33 mouse cellular contexts compared by ENCODE assay signal in the genomic region with DNA sequence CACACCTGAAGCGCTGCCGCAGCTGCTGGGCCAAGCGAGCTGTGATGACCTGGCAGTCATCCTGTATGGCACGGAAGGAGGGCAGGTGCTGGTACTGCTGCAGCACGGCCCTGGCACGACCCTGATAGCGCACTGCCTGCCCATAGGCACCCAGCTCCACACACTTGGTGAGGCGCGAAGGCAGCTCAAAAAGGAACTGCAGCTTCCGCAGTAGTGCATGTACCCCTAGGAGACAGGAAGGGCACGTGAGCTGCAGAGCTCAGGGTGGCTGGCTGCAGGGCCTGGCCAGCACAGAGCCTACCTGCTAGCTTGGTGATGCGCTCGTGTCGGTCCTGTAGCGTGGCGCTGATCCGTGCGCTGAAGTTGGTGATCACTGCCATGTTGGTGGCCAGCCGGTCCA. TPM values are rescaled to one million over a fixed set of nuclear protein-coding genes. Genes with fewer than 3 reads are reported as not detected.
DNase-seq lines count a peak whose midpoint lies in the region; ATAC-seq and TF ChIP-seq lines count a peak whose summit lies in the region.
"Had no signal": no experiment of that assay in that cellular context is flagged by ENCODE, and none has a peak within 500 bp of the region (broad histone marks: within the 10 kb centered on the region; RNA-seq: fewer than 3 reads in every experiment).

No protein-coding gene starts in this region.

- H3K4me3 ChIP-seq in kidney, embryonic 16.5 days (ENCODE audit: low read length) = no peak overlapping the region
- H3K4me3 ChIP-seq in spleen, adult 2 months (ENCODE audit: extremely low read depth, insufficient read depth, insufficient read length) = no peak overlapping the region; the same call in 1 of the 2 replicates
- peak overlapping the region; percentile 41 to 65 for H3K4me3 ChIP-seq in ES-E14 (ENCODE audit: insufficient read depth in 1 of 2, low read depth in 1 of 2, low read length in 2 of 2, poor library complexity in 1 of 2, severe bottlenecking in 1 of 2)
- H3K4me3 ChIP-seq: embryonic facial prominence, embryonic 15.5 days; forebrain, embryonic 13.5 days; hindbrain, embryonic 12.5 days; layer of hippocampus, adult 2 months; left cerebral cortex, adult 2 months; liver, embryonic 12.5 days; megakaryocyte, embryonic 14.5 days; neural tube, embryonic 13.5 days had no signal

- in situ Hi-C loops in ES-E14 (cut with MboI; ENCODE audit: low sequenced_read_pairs in 2 of 2, unreplicated experiment in 2 of 2) = no loop called here

- TF ChIP-seq CTCF in spleen, adult 2 months (IDR thresholded peaks at IDR 0.05; ENCODE audit: extremely low read depth, insufficient read depth, insufficient read length, insufficient replicate concordance) = no peak

- peaks cover 28% of the 10 kb centered on the region for H3K4me1 ChIP-seq in kidney, embryonic 16.5 days (ENCODE audit: insufficient read depth, low read length)
- peaks cover 9% of the 10 kb centered on the region for H3K4me1 ChIP-seq in spleen, adult 2 months (ENCODE audit: control insufficient read depth, insufficient read depth, insufficient read length)
- peaks cover 0 to 12% of the 10 kb centered on the region in 2 experiments; a peak in 1 of 4 replicates for H3K4me1 ChIP-seq in ES-E14 (ENCODE audit: control insufficient read depth in 2 of 2, insufficient read depth in 2 of 2, low read length in 2 of 2, poor library complexity in 1 of 2)

- no peak; the same call in 1 of the 2 replicates for TF ChIP-seq POLR2A in spleen, adult 2 months (IDR thresholded peaks at IDR 0.05; ENCODE audit: low read depth, low read length)

- peaks cover 37% of the 10 kb centered on the region for H3K36me3 ChIP-seq in kidney, embryonic 16.5 days (ENCODE audit: insufficient read depth, low read length)
- peaks cover 11% of the 10 kb centered on the region for H3K36me3 ChIP-seq in spleen, adult 2 months (ENCODE audit: control insufficient read depth, insufficient read depth, low read length)
- peaks cover 3% of the 10 kb centered on the region; the same call in 1 of the 2 replicates for H3K36me3 ChIP-seq in ES-E14 (ENCODE audit: control insufficient read depth, insufficient read depth, low read length, poor library complexity, severe bottlenecking)
- H3K36me3 ChIP-seq in splenic B cell, adult 2 months (ENCODE audit: control insufficient read depth, insufficient read depth, low read length, poor library complexity, severe bottlenecking) = no peaks in the 10 kb centered on the region; the same call in 1 of the 2 replicates

- H3K27me3 ChIP-seq in kidney, embryonic 16.5 days (ENCODE audit: insufficient read depth, low read length) = no peaks in the 10 kb centered on the region
- H3K27me3 ChIP-seq in spleen, adult 2 months (ENCODE audit: control insufficient read depth, insufficient read depth, low read length) = no peaks in the 10 kb centered on the region
- H3K27me3 ChIP-seq in splenic B cell, adult 2 months (ENCODE audit: control insufficient read depth, insufficient read depth, low read length, poor library complexity, severe bottlenecking) = no peaks in the 10 kb centered on the region
- H3K27me3 ChIP-seq: embryonic facial prominence, embryonic 15.5 days; forebrain, embryonic 13.5 days; hindbrain, embryonic 12.5 days; liver, embryonic 12.5 days; megakaryocyte, embryonic 14.5 days; neural tube, embryonic 13.5 days had no signal

- WGBS in kidney, embryonic 16.5 days = 92% methylated on average over 19 of the region's 19 CpGs
- WGBS in spleen, adult 2 months = 79% methylated on average over 19 of the region's 19 CpGs

- peak; percentile 18 for DNase-seq in kidney, postnatal 10 days
- DNase-seq in spleen, adult 2 months (ENCODE audit: low read depth in 1 of 2, low spot score in 2 of 2) = no peak
- no peak for DNase-seq in spleen, postnatal 36 days (ENCODE audit: low spot score in 2 of 2)
- no peak for DNase-seq in ES-E14 (ENCODE audit: low read depth, low spot score)
- DNase-seq in splenic B cell, adult 2 months (ENCODE audit: low read depth, low spot score) = peak; percentile 43
- DNase-seq: adrenal gland, adult 8-10 months; cerebellum, adult 11-12 months; gastrocnemius, postnatal 14 days; heart, postnatal 36 days; kidney, adult 8-10 months; kidney, postnatal 14 days; liver, postnatal 0 days; lung, postnatal 36 days; thymus, postnatal 36 days had no signal

- H3K4me2 ChIP-seq in kidney, embryonic 16.5 days (replicated peaks; ENCODE audit: low read depth, low read length) = no peak overlapping the region
- H3K4me2 ChIP-seq: embryonic facial prominence, embryonic 15.5 days; forebrain, embryonic 13.5 days; heart, embryonic 11.5 days; hindbrain, embryonic 12.5 days; liver, embryonic 12.5 days; neural tube, embryonic 13.5 days had no signal

- H3K9me3 ChIP-seq in kidney, embryonic 16.5 days (ENCODE audit: low read length) = no peaks in the 10 kb centered on the region
- H3K9me3 ChIP-seq in ES-E14 (ENCODE audit: control insufficient read depth, insufficient read depth, low read depth, low read length) = no peaks in the 10 kb centered on the region
- H3K9me3 ChIP-seq: embryonic facial prominence, embryonic 15.5 days; forebrain, embryonic 13.5 days; hindbrain, embryonic 12.5 days; liver, embryonic 12.5 days; megakaryocyte, embryonic 14.5 days; neural tube, embryonic 13.5 days had no signal

- ATAC-seq in kidney, embryonic 16.5 days (ENCODE audit: low FRiP score, low TSS enrichment) = no peak
- no peak for ATAC-seq in megakaryocyte, adult 5-6 weeks (ENCODE audit: poor library complexity, severe bottlenecking)
- ATAC-seq: forebrain, embryonic 13.5 days; intestine, embryonic 16.5 days; liver, embryonic 12.5 days; liver, postnatal 0 days had no signal

- H3K27ac ChIP-seq in kidney, embryonic 16.5 days (ENCODE audit: low read length) = no peak overlapping the region
- peak overlapping the region; percentile 68 for H3K27ac ChIP-seq in spleen, adult 2 months (ENCODE audit: insufficient read depth, low read length)
- H3K27ac ChIP-seq in ES-E14 (ENCODE audit: insufficient read depth, low read depth, low read length, poor library complexity, severe bottlenecking) = no peak overlapping the region
- H3K27ac ChIP-seq: embryonic facial prominence, embryonic 15.5 days; forebrain, embryonic 13.5 days; hindbrain, embryonic 12.5 days; layer of hippocampus, adult 2 months; left cerebral cortex, adult 2 months; liver, embryonic 12.5 days; neural tube, embryonic 13.5 days had no signal

- H3K9ac ChIP-seq in kidney, embryonic 16.5 days (replicated peaks; ENCODE audit: low read length) = no peak overlapping the region
- peak overlapping the region; percentile 33 for H3K9ac ChIP-seq in ES-E14 (ENCODE audit: insufficient read depth, low read depth, low read length, poor library complexity, severe bottlenecking)
- H3K9ac ChIP-seq: embryonic facial prominence, embryonic 15.5 days; forebrain, embryonic 13.5 days; hindbrain, embryonic 12.5 days; liver, embryonic 12.5 days; liver, postnatal 0 days; neural tube, embryonic 13.5 days had no signal

TF ChIP-seq in ES-E14, 5 proteins besides CTCF, POLR2A, EP300 and RAD21:
- TF ChIP-seq ZNF384 (IDR thresholded peaks at IDR 0.05; ENCODE audit: low read depth, low read length) (no peak), MAFK (IDR thresholded peaks at IDR 0.05; ENCODE audit: insufficient read depth, low read depth, low read length) (no peak), HCFC1 (IDR thresholded peaks at IDR 0.05; ENCODE audit: borderline replicate concordance, insufficient read depth, low read length) (no peak), CHD2 (IDR thresholded peaks at IDR 0.05; ENCODE audit: low read depth, low read length) (no peak), ZC3H11A (IDR thresholded peaks at IDR 0.05; ENCODE audit: borderline replicate concordance, low read depth, low read length) (no peak)

RNA-seq across cellular contexts. Expression of gene Tm7sf2, which starts 3.1 kb away (rescaled TPM):
- 22.8 and 28.6 TPM in 2 replicates for polyA plus RNA-seq in kidney, embryonic 16.5 days (2015; fragmentation: Nextera tagmentation; extraction: Ambion mirVana)
- polyA plus RNA-seq in spleen, adult 2 months (2012; rRNA removed) = 14.0 and 23.4 TPM in 2 replicates
- 14.0 and 23.2 TPM in 2 replicates for total RNA-seq in ES-E14 (2012; rRNA removed)
- 4.7 and 8.6 TPM in 2 replicates for total RNA-seq in megakaryocyte, adult 5-6 weeks (2015)
- 4.5 and 4.7 TPM in 2 replicates for total RNA-seq in megakaryocyte, adult 5-6 weeks (2017)

RNA-seq across cellular contexts. Expression of gene Vps51, which starts 5.8 kb away (rescaled TPM):
- 85.7 and 90.6 TPM in 2 replicates for polyA plus RNA-seq in kidney, embryonic 16.5 days (2015; fragmentation: Nextera tagmentation; extraction: Ambion mirVana)
- 72.9 and 85.0 TPM in 2 replicates for polyA plus RNA-seq in spleen, adult 2 months (2012; rRNA removed)
- 36.9 and 45.3 TPM in 2 replicates for total RNA-seq in ES-E14 (2012; rRNA removed)
- 49.2 and 58.3 TPM in 2 replicates for total RNA-seq in megakaryocyte, adult 5-6 weeks (2015)
- 72.9 and 78.7 TPM in 2 replicates for total RNA-seq in megakaryocyte, adult 5-6 weeks (2017)

RNA-seq across cellular contexts. Expression of gene Tmem262, which starts 8.6 kb away (rescaled TPM):
- polyA plus RNA-seq in kidney, embryonic 16.5 days (2015; fragmentation: Nextera tagmentation; extraction: Ambion mirVana) = not detected in 2 replicates
- polyA plus RNA-seq in spleen, adult 2 months (2012; rRNA removed) = 0.34 TPM in 1 of 2 replicates, not detected in the other
- not detected in 2 replicates for total RNA-seq in ES-E14 (2012; rRNA removed)
- not detected in 2 replicates for total RNA-seq in megakaryocyte, adult 5-6 weeks (2015)
- total RNA-seq in megakaryocyte, adult 5-6 weeks (2017) = not detected in 2 replicates
- total RNA-seq: gastrocnemius, postnatal 14 days; granulocyte monocyte progenitor cell, adult 5-6 weeks; heart, postnatal 36 days; layer of hippocampus, adult 2 months; layer of hippocampus, postnatal 14 days; left cerebral cortex, adult 2 months; left cerebral cortex, postnatal 25 days had no signal
- polyA plus RNA-seq: cortical plate, adult 2 months; embryonic facial prominence, embryonic 15.5 days; forebrain, embryonic 13.5 days; heart, embryonic 11.5 days; heart, embryonic 16.5 days; hindbrain, embryonic 12.5 days; intestine, embryonic 16.5 days; liver, embryonic 12.5 days; liver, postnatal 0 days; lung, embryonic 16.5 days; neural tube, embryonic 13.5 days; stomach, embryonic 16.5 days had no signal

RNA-seq across cellular contexts. Expression of gene Znhit2, which starts 10.3 kb away (rescaled TPM):
- 35.4 and 37.7 TPM in 2 replicates for polyA plus RNA-seq in kidney, embryonic 16.5 days (2015; fragmentation: Nextera tagmentation; extraction: Ambion mirVana)
- polyA plus RNA-seq in spleen, adult 2 months (2012; rRNA removed) = 38.5 and 61.3 TPM in 2 replicates
- total RNA-seq in ES-E14 (2012; rRNA removed) = 18.2 and 23.2 TPM in 2 replicates
- 8.9 and 10.0 TPM in 2 replicates for total RNA-seq in megakaryocyte, adult 5-6 weeks (2015)
- 10.4 and 11.3 TPM in 2 replicates for total RNA-seq in megakaryocyte, adult 5-6 weeks (2017)

RNA-seq across cellular contexts. Expression of gene Gm28374, which starts 10.8 kb away (rescaled TPM):
- 1.0 and 2.5 TPM in 2 replicates for polyA plus RNA-seq in kidney, embryonic 16.5 days (2015; fragmentation: Nextera tagmentation; extraction: Ambion mirVana)
- polyA plus RNA-seq in spleen, adult 2 months (2012; rRNA removed) = 0.46 TPM in 1 of 2 replicates, not detected in the other
- 0.48 and 0.54 TPM in 2 replicates for total RNA-seq in ES-E14 (2012; rRNA removed)
- total RNA-seq in megakaryocyte, adult 5-6 weeks (2015) = not detected in 2 replicates
- total RNA-seq in megakaryocyte, adult 5-6 weeks (2017) = 0.33 and 0.51 TPM in 2 replicates
- total RNA-seq: adrenal gland, adult 8-10 months; gastrocnemius, postnatal 14 days; granulocyte monocyte progenitor cell, adult 5-6 weeks; heart, postnatal 36 days; layer of hippocampus, adult 2 months had no signal

Comparison
In these comparisons a context has a peak if more than half of its experiments do, and no peak if none do; other contexts are left out.
1. DNase-seq: peak in kidney, postnatal 10 days (single experiment) and splenic B cell, adult 2 months (single experiment); none in spleen, adult 2 months (0 of 2), spleen, postnatal 36 days (0 of 2) and ES-E14 (single experiment).
2. H3K4me3 ChIP-seq: peak in ES-E14 (2 of 2); none in kidney, embryonic 16.5 days (single experiment) and spleen, adult 2 months (single experiment).